Mouse (Mus musculus) spleen, adult 2 months (tissue): ENCODE results near the gene Arhgap45.

Source experiments
- CTCF ChIP-seq: fragments of 200-500 bp; IDR thresholded peaks from 2 replicates; pipeline ENCODE4 v1.5.1; 2011; ENCODE audit warnings: mild to moderate bottlenecking, inconsistent platforms; ENCODE audit not compliant: insufficient read depth, insufficient read length, insufficient replicate concordance; ENCODE audit errors: extremely low read depth
- POLR2A ChIP-seq: fragments of 200-500 bp; IDR thresholded peaks from 2 replicates; pipeline ENCODE4 v1.6.1; 2011; ENCODE audit warnings: low read depth, low read length, inconsistent platforms

- TF ChIP-seq CTCF: no peak
- TF ChIP-seq POLR2A: no peak
These were observed 11.4 kb downstream of the Arhgap45 start for GRCm38 (mm10) chr10:80027681-80028520.
